Mouse (Mus musculus) heart, embryonic 16.5 days (tissue): Measurements from ENCODE around the gene Notch4. TPM values are rescaled to one million over a fixed set of nuclear protein-coding genes. Genes with fewer than 3 reads are reported as not detected.

Source experiments
- ATAC-seq: fragments of 200-750 bp; cut with Nextera tagmentation; replicated peaks from 2 replicates; pipeline ENCODE4 v1.8.0; 2017; ENCODE audit warnings: moderate number of reproducible peaks; ENCODE audit not compliant: insufficient read depth, low FRiP score; ENCODE audit errors: extremely low read depth
- H3K27ac ChIP-seq: fragments of 300-500 bp; sonication (generic); 2 replicates; pipeline ENCODE4 v1.5.1; 2014; ENCODE audit warnings: mild to moderate bottlenecking, low read length, control low read depth, moderate library complexity
- H3K27me3 ChIP-seq: fragments of 300-500 bp; sonication (generic); 2 replicates; pipeline ENCODE4 v1.6.1; 2014; ENCODE audit warnings: low read length, mixed read lengths; ENCODE audit not compliant: control insufficient read depth, insufficient read depth
- H3K36me3 ChIP-seq: fragments of 300-500 bp; sonication (generic); 2 replicates; pipeline ENCODE4 v1.6.1; 2014; ENCODE audit not compliant: control insufficient read depth, insufficient read depth
- H3K4me1 ChIP-seq: fragments of 300-500 bp; sonication (generic); 2 replicates; pipeline ENCODE4 v1.6.1; 2014; ENCODE audit warnings: low read length, mixed read lengths; ENCODE audit not compliant: control insufficient read depth, insufficient read depth
- H3K4me2 ChIP-seq: fragments of 300-500 bp; sonication (generic); 2 replicates; pipeline ENCODE4 v1.6.1; 2014; ENCODE audit warnings: low read depth, mild to moderate bottlenecking, control low read depth, low read length
- H3K4me3 ChIP-seq: fragments of 300-500 bp; sonication (generic); 2 replicates; pipeline ENCODE4 v1.5.1; 2014; ENCODE audit warnings: mild to moderate bottlenecking, control low read depth, low read length
- H3K9ac ChIP-seq: fragments of 300-500 bp; sonication (generic); 2 replicates; pipeline ENCODE4 v1.6.1; 2014; ENCODE audit warnings: low read length, control low read depth
- H3K9me3 ChIP-seq: fragments of 300-500 bp; sonication (generic); replicated peaks from 2 replicates; pipeline ENCODE4 v1.6.1; 2016; ENCODE audit warnings: low read length; ENCODE audit not compliant: control insufficient read depth
- WGBS: fragments of 180-500 bp; shearing (Covaris S2); extraction: QIAGEN DNeasy Blood & Tissue Kit; methylation state at CpG from one replicate; pipeline ENCODE4 v1.1.7; 2014; 5-methylcytosine and 5-hydroxymethylcytosine counted together
- polyA plus RNA-seq: library from polyadenylated mRNA; unstranded; fragments of >200 nt; fragmentation: Nextera tagmentation; extraction: Ambion mirVana; gene quantifications from 2 replicates; pipeline ENCODE4 v1.2.1, GENCODE M21; 2015

Notch4 gene
- polyA plus RNA-seq, 1 experiment from 2014 or later = 4.8 TPM

DNA sequence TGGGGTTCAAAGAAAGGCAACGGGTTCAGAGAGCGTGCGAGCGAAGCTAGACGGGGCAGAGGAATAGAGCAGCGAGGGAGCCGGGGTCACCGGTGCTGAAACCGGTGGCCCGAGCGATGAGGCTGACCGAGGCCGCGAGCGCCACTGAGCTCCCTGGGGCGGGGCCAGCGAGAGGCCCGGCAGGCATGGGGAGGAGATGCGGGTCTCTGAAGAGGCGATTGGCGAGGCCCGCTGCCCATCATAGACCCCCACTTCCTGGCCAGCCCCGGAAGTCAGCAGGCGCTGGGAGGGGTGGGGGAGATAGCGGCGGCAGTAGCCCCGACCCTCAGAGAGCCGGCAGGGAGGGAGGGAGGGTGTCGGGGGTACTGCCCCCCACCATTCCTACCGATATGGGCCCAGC lies 41.5 kb downstream of the Notch4 start:
- Histone ChIP-seq H3K4me2 (peak overlapping the region; percentile 89), H3K27ac (peak overlapping the region; percentile 96), H3K4me1 (peaks cover 47% of the 10 kb centered on the region), H3K4me3 (peak overlapping the region; percentile 83), H3K27me3 (no peaks in the 10 kb centered on the region), H3K36me3 (peaks cover 10% of the 10 kb centered on the region; the same call in 1 of the 2 replicates), H3K9me3 (no peaks in the 10 kb centered on the region), H3K9ac (peak overlapping the region; percentile 93)
- ATAC-seq = peak; percentile 45
- 0% methylated on average over 30 of the region's 30 CpGs for WGBS

GRCm38 (mm10) chr17:34606186-34607039 lies 42.3 kb downstream of the Notch4 start:
- H3K9ac ChIP-seq = peak overlapping the region; percentile 93
- H3K27me3 ChIP-seq = no peaks in the 10 kb centered on the region
- H3K27ac ChIP-seq = peak overlapping the region; percentile 96
- H3K4me3 ChIP-seq = peak overlapping the region; percentile 83
- H3K36me3 ChIP-seq = peaks cover 11% of the 10 kb centered on the region; the same call in 1 of the 2 replicates
- peaks cover 47% of the 10 kb centered on the region for H3K4me1 ChIP-seq
- WGBS = 13% methylated on average over 32 of the region's 32 CpGs
- H3K9me3 ChIP-seq = no peaks in the 10 kb centered on the region
- H3K4me2 ChIP-seq = peak overlapping the region; percentile 89
- no peak for ATAC-seq

DNA sequence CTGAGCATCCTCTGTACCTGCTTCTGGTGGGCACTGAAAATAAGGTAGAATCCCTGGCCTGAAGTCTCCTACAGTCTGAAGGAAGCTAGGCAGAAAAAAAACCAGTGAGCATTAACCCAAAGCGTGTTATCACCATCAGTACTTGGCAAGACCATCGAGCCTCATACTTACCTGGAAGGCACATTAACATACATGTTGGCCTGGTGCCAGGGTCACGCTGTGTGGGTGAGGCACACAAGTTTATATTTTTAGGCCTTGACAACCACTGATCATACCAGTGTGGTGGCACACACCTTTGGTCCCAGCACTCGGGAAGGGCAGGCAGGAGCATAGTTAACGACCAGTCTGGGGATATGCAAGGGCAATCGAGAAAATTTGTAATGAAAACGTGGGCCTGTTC lies 43.9 kb downstream of the Notch4 start:
- Histone ChIP-seq H3K4me2 (no peak overlapping the region), H3K9me3 (no peaks in the 10 kb centered on the region), H3K4me1 (peaks cover 38% of the 10 kb centered on the region), H3K36me3 (peaks cover 20% of the 10 kb centered on the region), H3K4me3 (no peak overlapping the region), H3K9ac (no peak overlapping the region), H3K27ac (no peak overlapping the region), H3K27me3 (no peaks in the 10 kb centered on the region)
- ATAC-seq = no peak
- WGBS = 70% methylated on average over 7 of the region's 7 CpGs

GRCm38 (mm10) chr17:34611050-34611449 lies 47.0 kb downstream of the Notch4 start:
- no peaks in the 10 kb centered on the region for H3K9me3 ChIP-seq
- H3K27me3 ChIP-seq = no peaks in the 10 kb centered on the region
- no peak overlapping the region for H3K9ac ChIP-seq
- no peak overlapping the region for H3K4me3 ChIP-seq
- no peak overlapping the region for H3K27ac ChIP-seq
- peaks cover 24% of the 10 kb centered on the region for H3K36me3 ChIP-seq
- 92% methylated on average over 8 of the region's 8 CpGs for WGBS
- no peak for ATAC-seq
- peaks cover 27% of the 10 kb centered on the region for H3K4me1 ChIP-seq
- no peak overlapping the region for H3K4me2 ChIP-seq

DNA sequence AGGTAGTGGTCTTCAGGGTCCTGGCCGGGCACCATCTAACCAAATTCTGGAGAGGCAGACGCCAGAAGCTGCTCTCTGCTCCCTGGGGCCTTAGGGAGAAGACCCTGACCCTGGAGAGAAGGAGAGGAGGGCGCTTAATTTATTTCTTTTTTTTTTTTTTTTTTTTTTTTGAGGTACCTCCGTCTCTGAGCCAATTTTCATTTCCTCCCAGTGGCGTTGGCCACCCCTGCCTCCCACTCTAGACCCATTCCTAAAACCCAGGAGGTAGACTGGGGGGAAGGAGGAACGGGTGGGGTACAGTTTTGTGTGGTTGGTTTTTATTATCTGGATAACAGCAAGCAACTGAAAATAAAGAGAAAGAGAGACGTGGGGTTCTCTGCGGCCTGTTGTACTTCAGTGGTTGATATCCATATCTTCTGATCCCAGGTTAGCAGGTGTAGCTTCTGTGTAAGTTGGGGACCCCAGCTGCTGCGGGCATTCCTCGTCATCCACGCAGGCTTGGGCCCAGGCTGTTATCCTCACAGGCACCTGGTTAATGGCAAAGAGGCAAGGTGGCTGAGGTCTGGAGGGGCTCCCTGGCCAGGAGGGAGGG lies 49.1 kb downstream of the Notch4 start:
- 85% methylated on average over 11 of the region's 11 CpGs for WGBS
- H3K9me3 ChIP-seq = no peaks in the 10 kb centered on the region
- H3K27ac ChIP-seq = no peak overlapping the region
- H3K4me2 ChIP-seq = no peak overlapping the region
- no peak overlapping the region for H3K4me3 ChIP-seq
- peaks cover 24% of the 10 kb centered on the region for H3K36me3 ChIP-seq
- no peak overlapping the region for H3K9ac ChIP-seq
- H3K27me3 ChIP-seq = no peaks in the 10 kb centered on the region
- no peak for ATAC-seq
- H3K4me1 ChIP-seq = peaks cover 10% of the 10 kb centered on the region

DNA sequence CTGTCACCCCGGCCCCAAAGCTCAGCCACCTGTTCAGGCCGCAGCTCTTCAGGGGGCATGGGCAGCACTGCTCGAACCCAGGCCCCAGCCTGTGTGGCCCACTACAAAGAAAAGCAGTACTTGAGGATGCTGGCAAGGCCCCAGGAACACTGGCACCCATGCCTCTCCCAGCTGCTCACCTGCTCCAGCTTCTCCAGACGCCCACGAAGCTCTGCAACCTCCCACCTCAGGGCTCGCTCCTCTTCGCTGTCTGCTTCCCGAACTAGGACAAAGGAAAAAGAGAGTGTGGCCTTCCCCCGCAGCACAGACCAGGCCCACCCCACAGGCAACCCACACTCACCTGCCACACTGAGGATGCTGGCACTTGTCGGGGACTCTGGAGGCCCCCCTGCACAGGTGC lies 49.8 kb downstream of the Notch4 start:
- no peak for ATAC-seq
- no peaks in the 10 kb centered on the region for H3K9me3 ChIP-seq

GRCm38 (mm10) chr17:34615871-34616270 lies 51.8 kb downstream of the Notch4 start, which contains the start of gene Egfl8:
TSS of gene Egfl8 (minus strand) at chr17:34615971.
- Histone ChIP-seq H3K9me3 (no peaks in the 10 kb centered on the region), H3K4me2 (no peak within 1 kb of the TSS), H3K9ac (no peak within 1 kb of the TSS), H3K4me3 (no peak within 1 kb of the TSS), H3K36me3 (peaks cover 27% of the 10 kb centered on the region), H3K27ac (no peak within 1 kb of the TSS), H3K4me1 (no peaks in the 10 kb centered on the region), H3K27me3 (no peaks in the 10 kb centered on the region)
- no peak for ATAC-seq
- 70% methylated on average over 6 of the region's 6 CpGs for WGBS

More for the DNA sequence above, 49.8 kb downstream of the Notch4 start:
- 88% methylated on average over 10 of the region's 10 CpGs for WGBS
- peaks cover 4% of the 10 kb centered on the region for H3K4me1 ChIP-seq
- H3K27me3 ChIP-seq = no peaks in the 10 kb centered on the region
- no peak overlapping the region for H3K27ac ChIP-seq
- peaks cover 24% of the 10 kb centered on the region for H3K36me3 ChIP-seq
- H3K9ac ChIP-seq = no peak overlapping the region
- H3K4me2 ChIP-seq = no peak overlapping the region
- H3K4me3 ChIP-seq = no peak overlapping the region

GRCm38 (mm10) chr17:34618999-34619398 lies 54.9 kb downstream of the Notch4 start:
- ATAC-seq = no peak
- H3K27ac ChIP-seq = no peak overlapping the region
- H3K36me3 ChIP-seq = peaks cover 26% of the 10 kb centered on the region
- no peaks in the 10 kb centered on the region for H3K27me3 ChIP-seq
- no peaks in the 10 kb centered on the region for H3K4me1 ChIP-seq
- H3K4me3 ChIP-seq = no peak overlapping the region
- no peaks in the 10 kb centered on the region for H3K9me3 ChIP-seq
- no peak overlapping the region for H3K9ac ChIP-seq
- H3K4me2 ChIP-seq = no peak overlapping the region
- 21% methylated on average over 6 of the region's 6 CpGs for WGBS

GRCm38 (mm10) chr17:34621006-34621405 lies 56.9 kb downstream of the Notch4 start:
- Histone ChIP-seq H3K9me3 (no peaks in the 10 kb centered on the region), H3K27ac (no peak overlapping the region), H3K9ac (no peak overlapping the region), H3K36me3 (peaks cover 23% of the 10 kb centered on the region), H3K4me2 (no peak overlapping the region), H3K27me3 (no peaks in the 10 kb centered on the region), H3K4me1 (peaks cover under 1% of the 10 kb centered on the region), H3K4me3 (no peak overlapping the region)
- 87% methylated on average over 8 of the region's 8 CpGs for WGBS
- ATAC-seq = no peak
